Mouse (Mus musculus) megakaryocyte, embryonic 14.5 days (primary cell): Measurements from ENCODE around the gene Ostc.

Experiments used
- FLI1 ChIP-seq: IDR thresholded peaks from 2 replicates; pipeline ENCODE4 v1.6.1; 2012; ENCODE audit warnings: low read length, inconsistent platforms, mixed read lengths
- GATA1 ChIP-seq: IDR thresholded peaks from 3 replicates; pipeline ENCODE4 v1.6.1; 2012; ENCODE audit warnings: mixed read lengths, low read length, inconsistent platforms, borderline replicate concordance

GRCm38 (mm10) chr3:130736758-130737157 lies 27.5 kb upstream of the Ostc start:
- TF ChIP-seq FLI1 (no peak), GATA1 (no peak)
